Mouse (Mus musculus): Measurements from ENCODE around the gene Neurod2.

DNA sequence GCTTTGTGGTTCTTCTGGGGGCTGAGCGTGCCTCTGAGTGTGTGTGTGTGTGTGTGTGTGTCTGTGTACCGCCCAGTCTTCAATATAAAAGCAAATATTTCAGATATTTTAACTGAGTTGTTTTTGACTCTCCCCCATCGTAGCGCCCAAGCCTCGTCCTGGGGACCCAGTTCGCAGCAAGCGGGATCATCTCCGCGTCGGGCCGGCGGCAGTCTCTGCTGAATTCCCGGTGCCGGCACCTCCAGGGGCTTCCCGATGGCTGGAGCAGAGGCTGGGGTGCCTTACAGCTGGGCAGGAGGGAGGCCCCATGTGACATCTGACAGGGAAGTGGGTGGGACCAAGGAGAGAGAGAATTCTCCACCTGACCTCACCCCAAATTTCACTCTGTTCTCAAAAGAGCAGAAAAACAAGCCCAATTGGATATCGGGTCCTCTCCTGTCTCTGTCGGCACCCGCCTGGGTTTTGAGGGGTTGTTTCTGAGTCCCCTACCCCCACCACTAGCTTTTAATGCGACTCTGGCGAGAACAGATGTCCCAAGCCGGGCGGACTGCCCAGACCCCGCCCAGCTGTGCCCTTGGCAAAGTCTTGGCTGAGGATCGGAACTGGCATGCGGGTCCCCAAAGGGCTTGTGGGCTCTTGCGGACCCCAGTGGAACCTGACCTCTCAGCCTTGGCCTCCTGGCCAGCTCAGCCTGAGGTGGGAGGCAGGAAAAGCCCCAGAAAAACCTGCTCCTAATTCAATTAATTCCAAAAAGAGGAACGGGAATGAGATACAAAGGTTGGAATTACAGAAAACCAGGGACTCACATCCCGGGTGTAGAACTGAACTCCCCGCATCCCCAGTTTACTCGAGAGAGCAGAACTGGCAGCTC lies 8.4 kb downstream of the Neurod2 start:
- no peak for TF ChIP-seq EP300 (IDR thresholded peaks at IDR 0.05; ENCODE audit: insufficient read depth, low read depth, low read length)
- no peak for TF ChIP-seq CTCF (IDR thresholded peaks at IDR 0.05)
- TF ChIP-seq POLR2A (IDR thresholded peaks at IDR 0.05; ENCODE audit: insufficient read depth, low read depth, low read length): no peak

Data from heart, adult 2 months (tissue).